Mouse (Mus musculus): ENCODE results near the gene Clip4.

The Clip4 gene

DNA sequence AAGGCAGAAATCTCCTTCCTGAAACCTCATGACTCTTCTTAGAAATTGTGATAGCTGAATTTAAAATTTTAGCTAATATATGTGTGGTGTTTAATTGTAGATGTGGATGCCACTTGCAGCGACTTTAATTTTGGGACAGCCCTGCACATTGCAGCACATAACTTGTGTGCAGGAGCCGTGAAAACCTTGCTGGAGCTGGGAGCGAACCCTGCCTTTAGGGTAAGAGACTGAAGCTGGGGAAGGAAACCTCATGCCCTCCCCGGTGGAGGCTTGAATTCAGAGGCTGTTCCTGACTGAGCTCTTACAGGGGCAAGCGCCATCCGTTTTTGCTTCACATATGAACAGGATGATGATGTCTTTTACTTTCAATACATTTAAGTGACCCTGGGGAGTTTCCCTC lies 35.2 kb downstream of the Clip4 start:
- Histone ChIP-seq H3K4me3 (replicated peaks; ENCODE audit: low read length) (no peak overlapping the region), H3K4me1 (replicated peaks; ENCODE audit: low read depth, low read length) (no peaks in the 10 kb centered on the region), H3K9me3 (ENCODE audit: low read length) (peaks cover 38% of the 10 kb centered on the region), H3K36me3 (ENCODE audit: insufficient read depth, low read length) (peaks cover 47% of the 10 kb centered on the region), H3K27me3 (ENCODE audit: insufficient read depth, low read length) (no peaks in the 10 kb centered on the region)
- no peak for TF ChIP-seq CTCF (conservative IDR thresholded peaks at IDR 0.05; ENCODE audit: low read length)
- TF ChIP-seq NANOG (IDR thresholded peaks at IDR 0.05; ENCODE audit: borderline replicate concordance, low read length) = no peak
- no peak for TF ChIP-seq POU5F1 (IDR thresholded peaks at IDR 0.05; ENCODE audit: borderline replicate concordance, low read length)

DNA sequence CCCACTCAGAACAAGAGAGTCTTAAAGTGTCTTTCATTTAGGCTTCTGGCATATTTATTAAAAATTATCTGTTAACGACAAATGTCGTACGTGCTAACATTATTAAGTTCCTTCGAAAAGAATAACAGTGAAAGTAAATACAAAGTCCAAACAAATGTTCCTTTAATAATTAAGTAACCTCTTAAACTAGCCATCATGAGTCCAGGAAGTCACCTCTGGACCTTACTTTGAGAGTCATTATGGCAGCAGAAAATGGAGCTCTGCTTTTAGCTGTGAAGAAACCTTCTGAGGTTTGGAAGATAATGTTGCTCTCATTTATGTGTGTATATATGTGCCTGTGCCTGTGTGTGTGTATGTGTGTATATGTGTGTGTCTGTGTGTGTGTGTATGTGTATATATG lies 35.6 kb downstream of the Clip4 start:
- Histone ChIP-seq H3K27me3 (ENCODE audit: insufficient read depth, low read length) (no peaks in the 10 kb centered on the region), H3K9me3 (ENCODE audit: low read length) (peaks cover 38% of the 10 kb centered on the region), H3K36me3 (ENCODE audit: insufficient read depth, low read length) (peaks cover 47% of the 10 kb centered on the region), H3K4me1 (replicated peaks; ENCODE audit: low read depth, low read length) (no peaks in the 10 kb centered on the region), H3K4me3 (replicated peaks; ENCODE audit: low read length) (no peak overlapping the region)
- no peak for TF ChIP-seq POU5F1 (IDR thresholded peaks at IDR 0.05; ENCODE audit: borderline replicate concordance, low read length)
- no peak for TF ChIP-seq NANOG (IDR thresholded peaks at IDR 0.05; ENCODE audit: borderline replicate concordance, low read length)

DNA sequence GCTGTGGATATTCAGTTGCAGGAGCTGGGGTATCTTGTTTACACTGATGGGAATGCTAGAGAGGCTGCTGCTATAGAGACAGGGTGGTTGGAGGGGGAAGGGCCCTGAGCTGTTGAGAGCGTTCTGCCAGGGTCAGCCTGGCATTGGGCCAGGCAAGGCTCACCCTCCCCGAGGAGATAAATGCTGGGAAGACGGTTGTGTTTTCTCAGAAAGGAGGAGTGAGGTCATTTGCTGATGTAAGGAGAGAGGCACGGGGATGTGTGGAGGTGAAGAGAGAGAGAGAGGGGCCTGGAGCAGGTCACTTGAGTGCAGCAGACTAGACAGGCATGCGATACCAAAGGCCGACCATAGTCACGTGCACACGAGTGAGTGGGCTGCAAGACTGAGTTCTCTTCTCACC lies 42.8 kb downstream of the Clip4 start:
- no peak for TF ChIP-seq NANOG (IDR thresholded peaks at IDR 0.05; ENCODE audit: borderline replicate concordance, low read length)
- no peak for TF ChIP-seq CTCF (conservative IDR thresholded peaks at IDR 0.05; ENCODE audit: low read length)
- TF ChIP-seq POU5F1 (IDR thresholded peaks at IDR 0.05; ENCODE audit: borderline replicate concordance, low read length) = no peak
- no peak overlapping the region for H3K4me3 ChIP-seq (replicated peaks; ENCODE audit: low read length)

DNA sequence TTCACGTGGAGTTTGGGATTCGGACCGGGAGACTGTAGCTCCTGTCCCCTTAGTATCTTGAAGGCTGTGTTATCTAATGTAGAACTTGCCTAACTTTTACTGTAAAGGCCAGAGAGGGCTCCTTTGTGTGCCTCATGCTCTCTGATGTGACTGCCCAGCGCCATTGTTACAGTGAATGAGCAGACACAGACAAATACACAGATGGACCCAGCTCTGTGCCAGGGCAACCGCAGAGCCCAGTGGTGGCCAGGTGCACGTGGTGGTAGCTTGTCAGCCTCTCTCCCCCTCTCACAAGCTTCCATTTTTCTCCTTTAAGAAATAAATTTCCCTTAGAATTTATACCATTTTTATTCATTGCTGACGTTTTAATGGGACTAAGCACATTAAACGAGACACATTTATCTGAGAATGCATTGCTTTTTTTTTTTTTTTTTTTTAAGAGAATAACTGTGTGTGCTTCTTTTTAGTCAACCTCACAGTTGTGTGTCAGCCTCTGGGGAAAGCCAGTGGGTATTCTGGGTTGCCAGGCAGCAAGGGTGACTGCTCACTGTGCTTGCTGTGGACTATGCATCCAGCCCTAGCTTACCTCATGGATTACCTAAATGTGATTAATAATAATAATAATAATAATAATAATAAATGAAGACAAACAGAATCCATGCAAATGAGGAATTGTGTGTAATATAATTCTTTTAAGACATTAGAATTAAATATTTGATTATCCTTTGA lies 48.0 kb downstream of the Clip4 start:
- no peak for TF ChIP-seq CTCF (conservative IDR thresholded peaks at IDR 0.05; ENCODE audit: low read length)
- TF ChIP-seq NANOG (IDR thresholded peaks at IDR 0.05; ENCODE audit: borderline replicate concordance, low read length) = no peak
- no peak for TF ChIP-seq POU5F1 (IDR thresholded peaks at IDR 0.05; ENCODE audit: borderline replicate concordance, low read length)
- H3K27me3 ChIP-seq (ENCODE audit: insufficient read depth, low read length) = no peaks in the 10 kb centered on the region
- H3K36me3 ChIP-seq (ENCODE audit: insufficient read depth, low read length) = peaks cover 8% of the 10 kb centered on the region
- H3K4me3 ChIP-seq (replicated peaks; ENCODE audit: low read length) = no peak overlapping the region
- no peaks in the 10 kb centered on the region for H3K9me3 ChIP-seq (ENCODE audit: low read length)
- no peaks in the 10 kb centered on the region for H3K4me1 ChIP-seq (replicated peaks; ENCODE audit: low read depth, low read length)

More for the DNA sequence above, 42.8 kb downstream of the Clip4 start:
- peaks cover 17% of the 10 kb centered on the region for H3K36me3 ChIP-seq (ENCODE audit: insufficient read depth, low read length)
- no peaks in the 10 kb centered on the region for H3K4me1 ChIP-seq (replicated peaks; ENCODE audit: low read depth, low read length)
- no peaks in the 10 kb centered on the region for H3K27me3 ChIP-seq (ENCODE audit: insufficient read depth, low read length)
- H3K9me3 ChIP-seq (ENCODE audit: low read length) = peaks cover 1% of the 10 kb centered on the region; the same call in 1 of the 2 replicates

DNA sequence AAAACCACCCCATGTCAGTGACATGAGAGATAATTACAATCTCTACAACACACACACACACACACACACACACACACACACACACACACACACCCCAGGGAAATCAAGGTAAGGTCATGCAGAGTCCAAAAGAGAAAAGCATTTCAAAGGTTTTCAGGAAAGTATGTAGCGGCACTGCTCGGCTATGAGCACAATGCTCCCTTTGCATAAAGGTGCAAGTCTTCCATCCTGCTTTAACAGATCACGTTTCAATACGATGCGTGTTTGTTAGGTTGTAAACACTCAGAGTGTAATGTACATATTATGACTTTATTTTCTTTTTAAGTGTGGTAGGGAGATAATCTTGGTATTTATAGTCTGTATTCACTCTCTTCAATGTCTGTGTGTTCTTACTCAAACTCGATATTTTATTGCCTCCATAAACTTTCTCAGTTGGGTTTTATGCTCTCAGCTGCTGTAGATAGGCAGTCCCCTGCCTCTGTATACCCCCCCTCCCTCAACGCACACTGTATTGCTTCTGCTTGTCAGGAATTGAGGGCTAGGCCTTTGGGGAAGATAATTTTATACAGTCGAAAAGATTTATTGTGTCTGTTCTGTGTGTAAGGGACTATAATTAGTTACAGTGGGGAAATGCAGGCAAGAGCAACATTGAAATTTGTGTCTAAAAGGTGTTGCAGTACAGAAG lies 55.5 kb downstream of the Clip4 start:
- Histone ChIP-seq H3K36me3 (ENCODE audit: insufficient read depth, low read length) (peaks cover 26% of the 10 kb centered on the region; the same call in 1 of the 2 replicates), H3K27me3 (ENCODE audit: insufficient read depth, low read length) (no peaks in the 10 kb centered on the region), H3K4me3 (replicated peaks; ENCODE audit: low read length) (no peak overlapping the region), H3K9me3 (ENCODE audit: low read length) (peaks cover 6% of the 10 kb centered on the region), H3K4me1 (replicated peaks; ENCODE audit: low read depth, low read length) (no peaks in the 10 kb centered on the region)
- TF ChIP-seq NANOG (IDR thresholded peaks at IDR 0.05; ENCODE audit: borderline replicate concordance, low read length) = no peak

DNA sequence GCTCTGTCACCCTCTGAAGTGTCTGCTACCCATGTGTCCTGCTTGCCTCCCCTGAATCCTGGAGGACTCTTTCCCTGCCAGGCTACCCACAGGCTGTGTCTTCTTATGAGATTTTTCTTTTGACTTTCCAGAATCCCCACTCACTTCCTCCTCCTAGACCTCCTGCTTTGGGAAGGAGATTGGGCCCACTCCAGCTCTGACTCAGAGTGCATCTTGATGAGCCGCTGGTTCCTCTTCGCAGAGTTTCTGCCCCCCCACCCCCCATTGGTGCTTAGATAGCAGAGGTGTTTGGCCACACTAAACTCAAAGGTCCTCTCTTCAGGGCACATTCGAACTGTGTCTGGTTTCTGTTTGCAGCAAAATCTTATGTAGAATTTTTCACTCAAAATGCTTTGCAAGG lies 58.3 kb downstream of the Clip4 start:
- Histone ChIP-seq H3K9me3 (ENCODE audit: low read length) (peaks cover 6% of the 10 kb centered on the region), H3K4me3 (replicated peaks; ENCODE audit: low read length) (no peak overlapping the region), H3K4me1 (replicated peaks; ENCODE audit: low read depth, low read length) (no peaks in the 10 kb centered on the region), H3K27me3 (ENCODE audit: insufficient read depth, low read length) (no peaks in the 10 kb centered on the region), H3K36me3 (ENCODE audit: insufficient read depth, low read length) (peaks cover 37% of the 10 kb centered on the region)
- TF ChIP-seq POU5F1 (IDR thresholded peaks at IDR 0.05; ENCODE audit: borderline replicate concordance, low read length) = no peak
- TF ChIP-seq CTCF (conservative IDR thresholded peaks at IDR 0.05; ENCODE audit: low read length) = no peak
- no peak for TF ChIP-seq NANOG (IDR thresholded peaks at IDR 0.05; ENCODE audit: borderline replicate concordance, low read length)

DNA sequence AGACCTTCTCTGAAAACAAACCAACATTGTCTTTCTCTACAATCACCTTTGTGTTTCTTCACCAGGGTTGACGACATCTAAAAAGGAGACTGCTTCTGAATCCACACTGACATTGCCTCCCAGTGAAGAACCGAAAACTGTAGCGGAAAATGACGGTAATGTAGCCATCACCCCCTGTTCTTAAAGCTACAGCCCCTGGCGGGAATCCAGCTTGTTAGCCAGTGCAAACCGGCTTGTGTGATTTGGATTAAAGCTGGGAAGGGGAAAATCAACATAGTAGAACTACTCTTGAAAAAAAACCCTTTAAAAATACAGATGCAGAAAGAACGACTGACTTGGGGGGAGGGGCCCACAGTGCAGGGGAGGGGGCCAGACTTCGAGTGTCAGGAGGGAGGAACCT lies 59.4 kb downstream of the Clip4 start:
- H3K9me3 ChIP-seq (ENCODE audit: low read length) = peaks cover 6% of the 10 kb centered on the region
- no peak for TF ChIP-seq CTCF (conservative IDR thresholded peaks at IDR 0.05; ENCODE audit: low read length)
- TF ChIP-seq POU5F1 (IDR thresholded peaks at IDR 0.05; ENCODE audit: borderline replicate concordance, low read length) = no peak
- peaks cover 37% of the 10 kb centered on the region for H3K36me3 ChIP-seq (ENCODE audit: insufficient read depth, low read length)
- H3K4me1 ChIP-seq (replicated peaks; ENCODE audit: low read depth, low read length) = no peaks in the 10 kb centered on the region
- H3K27me3 ChIP-seq (ENCODE audit: insufficient read depth, low read length) = no peaks in the 10 kb centered on the region
- H3K4me3 ChIP-seq (replicated peaks; ENCODE audit: low read length) = no peak overlapping the region

DNA sequence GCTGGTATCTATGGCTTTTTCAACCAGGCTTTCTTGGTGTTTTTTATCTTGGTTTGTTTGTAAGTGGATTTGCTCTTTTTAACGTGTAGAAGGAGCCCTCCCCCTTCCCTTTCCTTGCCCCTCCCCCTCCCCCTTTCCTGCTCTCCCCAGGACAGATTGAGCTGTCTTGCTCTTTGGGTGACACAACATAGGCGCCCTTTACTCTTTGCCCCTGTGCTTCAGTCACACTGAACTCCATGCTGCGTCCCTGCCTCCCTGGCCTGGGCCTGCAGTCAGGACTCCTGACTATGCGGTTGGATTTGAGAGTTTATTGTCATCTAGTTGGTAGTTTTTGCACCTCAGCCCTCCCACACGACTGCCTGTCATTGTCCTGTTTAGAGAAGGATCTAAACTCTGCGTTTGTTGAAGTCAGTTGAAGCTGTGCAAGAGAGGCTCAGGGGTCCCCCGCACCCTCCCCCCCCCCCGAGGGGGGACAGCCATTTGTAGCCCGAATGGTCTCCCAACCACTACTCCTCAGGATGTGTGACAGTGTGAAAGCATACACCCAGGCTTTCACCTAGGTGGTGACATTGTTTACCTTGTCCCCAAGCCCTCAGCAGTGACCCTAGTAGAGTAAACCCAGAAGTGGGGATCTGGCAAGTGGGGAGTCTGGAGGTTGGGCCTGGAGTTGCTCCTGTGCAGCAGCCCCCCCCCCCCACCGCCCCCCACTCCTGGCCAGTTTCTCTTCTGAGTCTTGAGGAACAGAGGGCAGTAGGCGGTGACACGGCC lies 60.6 kb downstream of the Clip4 start:
- no peak for TF ChIP-seq POU5F1 (IDR thresholded peaks at IDR 0.05; ENCODE audit: borderline replicate concordance, low read length)
- TF ChIP-seq CTCF (conservative IDR thresholded peaks at IDR 0.05; ENCODE audit: low read length) = no peak
- no peak for TF ChIP-seq NANOG (IDR thresholded peaks at IDR 0.05; ENCODE audit: borderline replicate concordance, low read length)
- H3K36me3 ChIP-seq (ENCODE audit: insufficient read depth, low read length) = peaks cover 37% of the 10 kb centered on the region
- H3K4me1 ChIP-seq (replicated peaks; ENCODE audit: low read depth, low read length) = no peaks in the 10 kb centered on the region
- H3K27me3 ChIP-seq (ENCODE audit: insufficient read depth, low read length) = no peaks in the 10 kb centered on the region
- no peak overlapping the region for H3K4me3 ChIP-seq (replicated peaks; ENCODE audit: low read length)
- peaks cover 6% of the 10 kb centered on the region for H3K9me3 ChIP-seq (ENCODE audit: low read length)

Measured in E14TG2a.4 (cell line).